In genomic region chr3:58561437-58561836, GRCm38 (mm10) we compare ENCODE assay signal across 20 mouse cellular contexts. TPM values are rescaled to one million over a fixed set of nuclear protein-coding genes. Genes with fewer than 3 reads are reported as not detected.
DNase-seq lines count a peak whose midpoint lies in the region; TF ChIP-seq lines count a peak whose summit lies in the region.
"Had no signal": no experiment of that assay in that cellular context is flagged by ENCODE, and none has a peak within 500 bp of the region (broad histone marks: within the 10 kb centered on the region; RNA-seq: fewer than 3 reads in every experiment).

No protein-coding gene starts in this region.

- TF ChIP-seq POLR2A in kidney, adult 2 months (IDR thresholded peaks at IDR 0.05; ENCODE audit: low read depth, low read length): no peak

- H3K27ac ChIP-seq in kidney, adult 2 months (ENCODE audit: insufficient read depth, low read depth, low read length): no peak overlapping the region
- H3K27ac ChIP-seq: heart, embryonic 10.5 days; hindbrain, embryonic 13.5 days; kidney, embryonic 15.5 days; layer of hippocampus, adult 2 months; limb, embryonic 15.5 days; neural tube, embryonic 12.5 days had no signal

- H3K27me3 ChIP-seq in kidney, adult 2 months (replicated peaks; ENCODE audit: control insufficient read depth, insufficient read depth, low read length): no peaks in the 10 kb centered on the region
- H3K27me3 ChIP-seq: hindbrain, embryonic 13.5 days; kidney, embryonic 15.5 days; limb, embryonic 15.5 days; neural tube, embryonic 12.5 days had no signal

- 0 out of 2 replicates have a peak, but pooled peaks cover 2% of the 10 kb centered on the region for H3K4me1 ChIP-seq in kidney, adult 2 months (ENCODE audit: control insufficient read depth, insufficient read depth, low read length)
- H3K4me1 ChIP-seq: hindbrain, embryonic 13.5 days; kidney, embryonic 15.5 days; limb, embryonic 15.5 days; neural tube, embryonic 12.5 days had no signal

- WGBS in kidney, adult 2 months: 58% methylated on average over 2 of the region's 2 CpGs

- H3K36me3 ChIP-seq in kidney, adult 2 months (ENCODE audit: control insufficient read depth, insufficient read depth, low read length): no peaks in the 10 kb centered on the region

- H3K4me3 ChIP-seq in kidney, adult 2 months (ENCODE audit: insufficient read depth, low read depth, low read length): no peak overlapping the region
- H3K4me3 ChIP-seq: erythroblast, embryonic 14.5 days; heart, embryonic 10.5 days; hindbrain, embryonic 13.5 days; kidney, embryonic 15.5 days; layer of hippocampus, adult 2 months; limb, embryonic 15.5 days; neural tube, embryonic 12.5 days had no signal

- DNase-seq in kidney, adult 2 months: peak; percentile 31
- no peak for DNase-seq in kidney, adult 11 months
- peak; percentile 43 for DNase-seq in testis, postnatal 14 days (ENCODE audit: low spot score)
- no peak for DNase-seq in testis, postnatal 10 days (ENCODE audit: low spot score)
- DNase-seq in ZHBTc4 (ENCODE audit: low read depth, low spot score): peak; percentile 79
- DNase-seq in adrenal gland, adult 8-10 months: no peak
- DNase-seq in MN1 (ENCODE audit: low spot score): no peak
- DNase-seq: adrenal gland, postnatal 25 days; cerebellum, adult 18-20 months; cerebellum, postnatal 25 days; gastrocnemius, postnatal 25 days; lung, postnatal 14 days; thymus, postnatal 36 days had no signal

- no peak for TF ChIP-seq CTCF in kidney, adult 2 months (conservative IDR thresholded peaks at IDR 0.05; ENCODE audit: insufficient read depth, insufficient read length, low read depth, low read length)

RNA-seq across cellular contexts. Expression of gene Selenot, which starts 15.0 kb away (rescaled TPM):
- polyA plus RNA-seq in kidney, adult 2 months (2012; rRNA removed): 81.8 and 102 TPM in 2 replicates
- total RNA-seq in adrenal gland, adult 8-10 months (2022): 100 to 1,000 TPM; 128 to 153 (median 139) TPM

RNA-seq across cellular contexts. Expression of gene Serp1, which starts 35.7 kb away (rescaled TPM):
- polyA plus RNA-seq in kidney, adult 2 months (2012; rRNA removed): 32.7 and 37.7 TPM in 2 replicates
- 100 to 1,000 TPM in 2 of 4 experiments, 10 to 100 TPM in 2; 95.8 to 126 (median 105) TPM for total RNA-seq in adrenal gland, adult 8-10 months (2022)

RNA-seq across cellular contexts. Expression of gene Eif2a, which starts 35.8 kb away (rescaled TPM):
- 10.6 and 15.4 TPM in 2 replicates for polyA plus RNA-seq in kidney, adult 2 months (2012; rRNA removed)
- total RNA-seq in adrenal gland, adult 8-10 months (2022): 10 to 100 TPM; 51.6 to 73.1 (median 60.5) TPM

Comparison
In these comparisons a context has a peak if more than half of its experiments do, and no peak if none do; other contexts are left out.
1. DNase-seq: peak in kidney, adult 2 months (single experiment), testis, postnatal 14 days (single experiment) and ZHBTc4 (single experiment); none in kidney, adult 11 months (single experiment), testis, postnatal 10 days (single experiment), adrenal gland, adult 8-10 months (single experiment) and MN1 (single experiment).